Comparison of ENCODE assay signal across 25 mouse cellular contexts in genomic region chr4:37727414-37727813, GRCm38 (mm10).
A peak's percentile ranks its signal among the peaks of the same experiment; 100 is the strongest.
DNase-seq lines count a peak whose midpoint lies in the region; ATAC-seq and TF ChIP-seq lines count a peak whose summit lies in the region.
"Had no signal": no experiment of that assay in that cellular context is flagged by ENCODE, and none has a peak within 500 bp of the region (broad histone marks: within the 10 kb centered on the region; RNA-seq: fewer than 3 reads in every experiment).

No protein-coding gene starts in this region.

- H3K4me3 ChIP-seq in hindbrain, postnatal 0 days (ENCODE audit: low read length), result no peak overlapping the region
- H3K4me3 ChIP-seq in hindbrain, embryonic 13.5 days, result no peak overlapping the region
- H3K4me3 ChIP-seq in limb, embryonic 11.5 days (ENCODE audit: low read depth, low read length), result no peak overlapping the region
- H3K4me3 ChIP-seq in forebrain, embryonic 14.5 days (ENCODE audit: low read depth, low read length), result no peak overlapping the region
- H3K4me3 ChIP-seq: embryonic facial prominence, embryonic 12.5 days; embryonic facial prominence, embryonic 15.5 days; forebrain, embryonic 15.5 days; hindbrain, embryonic 12.5 days had no signal

- no peaks in the 10 kb centered on the region for H3K4me1 ChIP-seq in hindbrain, postnatal 0 days (ENCODE audit: insufficient read depth, low read length)
- H3K4me1 ChIP-seq in hindbrain, embryonic 13.5 days (replicated peaks), result no peaks in the 10 kb centered on the region
- H3K4me1 ChIP-seq in limb, embryonic 11.5 days (ENCODE audit: control insufficient read depth, insufficient read depth, low read length), result no peaks in the 10 kb centered on the region
- H3K4me1 ChIP-seq in forebrain, embryonic 14.5 days (ENCODE audit: control insufficient read depth, insufficient read depth, low read length), result no peaks in the 10 kb centered on the region
- H3K4me1 ChIP-seq: embryonic facial prominence, embryonic 12.5 days; embryonic facial prominence, embryonic 15.5 days; forebrain, embryonic 15.5 days; hindbrain, embryonic 12.5 days had no signal

- WGBS in hindbrain, postnatal 0 days, result 46% methylated on average over 1 of the region's 1 CpGs
- WGBS in hindbrain, embryonic 13.5 days, result 45% methylated on average over 1 of the region's 1 CpGs
- WGBS in limb, embryonic 11.5 days, result 14% methylated on average over 1 of the region's 1 CpGs
- 64% methylated on average over 1 of the region's 1 CpGs for WGBS in forebrain, embryonic 14.5 days

- DNase-seq in hindbrain, postnatal 0 days (ENCODE audit: low spot score), result peak; percentile 5
- peak; percentile 1 for DNase-seq in brain, adult 2 months (ENCODE audit: low read depth, low spot score)
- DNase-seq in forelimb bud, embryonic 11.5 days (ENCODE audit: low read depth, low spot score), result peak; percentile 69
- DNase-seq in limb, embryonic 11.5 days (ENCODE audit: low spot score), result peak; percentile 48
- no peak for DNase-seq in forebrain, embryonic 14.5 days (ENCODE audit: low spot score)
- DNase-seq in kidney, postnatal 25 days, result no peak
- DNase-seq: adrenal gland, postnatal 10 days; adrenal gland, postnatal 36 days; B cell, adult 2 months; cerebellum, adult 11-12 months; cerebellum, adult 8-10 months; cerebellum, postnatal 10 days; cerebellum, postnatal 36 days; gastrocnemius, postnatal 10 days; gastrocnemius, postnatal 36 days had no signal

- ATAC-seq in hindbrain, postnatal 0 days, result no peak
- no peak for ATAC-seq in hindbrain, embryonic 13.5 days (ENCODE audit: low FRiP score)
- peak; percentile 62 for ATAC-seq in limb, embryonic 11.5 days (ENCODE audit: insufficient number of reproducible peaks, low FRiP score, low TSS enrichment, low read depth)
- ATAC-seq in forebrain, embryonic 14.5 days, result no peak
- ATAC-seq: forebrain, embryonic 15.5 days; hindbrain, embryonic 16.5 days; Patski had no signal

- no peaks in the 10 kb centered on the region for H3K36me3 ChIP-seq in hindbrain, postnatal 0 days (ENCODE audit: insufficient read depth, low read length)
- H3K36me3 ChIP-seq in hindbrain, embryonic 13.5 days, result no peaks in the 10 kb centered on the region
- no peaks in the 10 kb centered on the region for H3K36me3 ChIP-seq in limb, embryonic 11.5 days (ENCODE audit: control insufficient read depth, insufficient read depth, low read length)
- H3K36me3 ChIP-seq in forebrain, embryonic 14.5 days (ENCODE audit: control insufficient read depth, insufficient read depth, low read length), result no peaks in the 10 kb centered on the region
- H3K36me3 ChIP-seq: embryonic facial prominence, embryonic 12.5 days; embryonic facial prominence, embryonic 15.5 days; forebrain, embryonic 15.5 days; G1E; hindbrain, embryonic 12.5 days had no signal

- H3K27ac ChIP-seq in hindbrain, postnatal 0 days, result no peak overlapping the region
- no peak overlapping the region for H3K27ac ChIP-seq in hindbrain, embryonic 13.5 days
- H3K27ac ChIP-seq in limb, embryonic 11.5 days (replicated peaks; ENCODE audit: low read depth, low read length), result no peak overlapping the region
- no peak overlapping the region for H3K27ac ChIP-seq in forebrain, embryonic 14.5 days (ENCODE audit: low read depth, low read length)
- H3K27ac ChIP-seq: embryonic facial prominence, embryonic 12.5 days; embryonic facial prominence, embryonic 15.5 days; forebrain, embryonic 15.5 days; hindbrain, embryonic 12.5 days had no signal

- TF ChIP-seq CTCF in hindbrain, postnatal 0 days (IDR thresholded peaks at IDR 0.05; ENCODE audit: low read depth), result no peak

- H3K9ac ChIP-seq in hindbrain, postnatal 0 days (replicated peaks; ENCODE audit: low read length), result no peak overlapping the region
- H3K9ac ChIP-seq in hindbrain, embryonic 13.5 days, result no peak overlapping the region
- no peak overlapping the region for H3K9ac ChIP-seq in limb, embryonic 11.5 days (ENCODE audit: low read length)
- H3K9ac ChIP-seq in forebrain, embryonic 14.5 days (ENCODE audit: low read length), result no peak overlapping the region
- H3K9ac ChIP-seq: embryonic facial prominence, embryonic 12.5 days; embryonic facial prominence, embryonic 15.5 days; forebrain, embryonic 15.5 days; hindbrain, embryonic 12.5 days had no signal

- no peaks in the 10 kb centered on the region for H3K27me3 ChIP-seq in hindbrain, postnatal 0 days (ENCODE audit: insufficient read depth, low read length)
- no peaks in the 10 kb centered on the region for H3K27me3 ChIP-seq in hindbrain, embryonic 13.5 days
- H3K27me3 ChIP-seq in limb, embryonic 11.5 days (ENCODE audit: control insufficient read depth, insufficient read depth, low read length), result no peaks in the 10 kb centered on the region
- H3K27me3 ChIP-seq in forebrain, embryonic 14.5 days (replicated peaks; ENCODE audit: control insufficient read depth, insufficient read depth, low read length), result no peaks in the 10 kb centered on the region
- H3K27me3 ChIP-seq: CH12.LX; embryonic facial prominence, embryonic 12.5 days; embryonic facial prominence, embryonic 15.5 days; forebrain, embryonic 15.5 days; hindbrain, embryonic 12.5 days; Patski had no signal

- no peak overlapping the region for H3K4me2 ChIP-seq in hindbrain, postnatal 0 days (ENCODE audit: low read depth, low read length)
- no peak overlapping the region for H3K4me2 ChIP-seq in hindbrain, embryonic 13.5 days
- no peak overlapping the region for H3K4me2 ChIP-seq in limb, embryonic 11.5 days (ENCODE audit: low read depth, severe bottlenecking)
- no peak overlapping the region for H3K4me2 ChIP-seq in forebrain, embryonic 14.5 days (ENCODE audit: low read length)
- H3K4me2 ChIP-seq: embryonic facial prominence, embryonic 12.5 days; embryonic facial prominence, embryonic 15.5 days; forebrain, embryonic 15.5 days; heart, embryonic 11.5 days; hindbrain, embryonic 12.5 days had no signal

- H3K9me3 ChIP-seq in hindbrain, postnatal 0 days (ENCODE audit: low read length), result peaks cover 2% of the 10 kb centered on the region; the same call in 1 of the 2 replicates
- peaks cover 5% of the 10 kb centered on the region; the same call in 1 of the 2 replicates for H3K9me3 ChIP-seq in hindbrain, embryonic 13.5 days
- no peaks in the 10 kb centered on the region for H3K9me3 ChIP-seq in limb, embryonic 11.5 days (ENCODE audit: control insufficient read depth, low read length)
- no peaks in the 10 kb centered on the region for H3K9me3 ChIP-seq in forebrain, embryonic 14.5 days (replicated peaks; ENCODE audit: control insufficient read depth, low read length)
- H3K9me3 ChIP-seq: embryonic facial prominence, embryonic 12.5 days; embryonic facial prominence, embryonic 15.5 days; forebrain, embryonic 15.5 days; hindbrain, embryonic 12.5 days had no signal

Comparison
In these comparisons a context has a peak if more than half of its experiments do, and no peak if none do; other contexts are left out.
1. DNase-seq: peak in hindbrain, postnatal 0 days (single experiment), brain, adult 2 months (single experiment), forelimb bud, embryonic 11.5 days (single experiment) and limb, embryonic 11.5 days (single experiment); none in forebrain, embryonic 14.5 days (single experiment) and kidney, postnatal 25 days (0 of 2).